Mouse (Mus musculus): ENCODE measurements around the gene Esrp2.

DNA sequence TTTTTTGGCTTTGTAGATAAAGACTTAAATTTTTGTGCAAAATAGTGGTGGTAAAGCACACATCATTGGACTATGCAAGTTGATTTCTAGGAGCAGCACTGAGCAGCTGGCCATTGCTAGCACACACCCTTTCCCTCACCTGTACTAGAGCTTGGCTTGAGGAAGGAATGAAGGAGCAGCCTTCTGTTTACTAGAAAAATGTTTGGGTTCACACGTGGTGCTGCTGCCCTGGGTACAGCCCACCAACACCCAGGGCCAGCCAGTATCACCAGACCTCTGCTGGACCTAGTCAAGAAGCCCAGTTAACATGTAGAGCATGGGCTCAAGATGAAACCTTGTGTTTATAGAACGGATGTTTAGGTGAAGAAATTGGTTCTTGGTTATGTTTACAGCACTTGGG lies 6.8 kb downstream of the Esrp2 start:
- TF ChIP-seq CTCF (IDR thresholded peaks at IDR 0.05; ENCODE audit: extremely low read depth, insufficient read depth, low read length) (no peak), POLR2A (IDR thresholded peaks at IDR 0.05; ENCODE audit: extremely low read depth, insufficient read depth, low read length) (no peak)

Data from cortical plate, adult 2 months (tissue).